Mouse (Mus musculus): ENCODE results near the gene Usp18. TPM values are rescaled to one million over a fixed set of nuclear protein-coding genes. Genes with fewer than 3 reads are reported as not detected.

Usp18 gene
- polyA plus RNA-seq, 1 experiment from 2014 or later: 1.6 TPM

- Histone ChIP-seq H3K4me2 (replicated peaks) (no peak overlapping the region), H3K9ac (no peak overlapping the region), H3K27ac (no peak overlapping the region), H3K27me3 (no peaks in the 10 kb centered on the region), H3K4me1 (0 out of 2 replicates have a peak, but pooled peaks cover 8% of the 10 kb centered on the region), H3K36me3 (no peaks in the 10 kb centered on the region), H3K4me3 (no peak overlapping the region), H3K9me3 (no peaks in the 10 kb centered on the region)
- ATAC-seq (ENCODE audit: insufficient number of reproducible peaks, insufficient read depth, low FRiP score, low TSS enrichment): no peak
- WGBS: 65% methylated on average over 4 of the region's 4 CpGs
Measured at GRCm38 (mm10) chr6:121226043-121226442, 19.7 kb upstream of the Usp18 start.

- ATAC-seq (ENCODE audit: insufficient number of reproducible peaks, insufficient read depth, low FRiP score, low TSS enrichment): no peak
- H3K9ac ChIP-seq: no peak overlapping the region
- no peak overlapping the region for H3K4me3 ChIP-seq
- H3K9me3 ChIP-seq: no peaks in the 10 kb centered on the region
- H3K27ac ChIP-seq: no peak overlapping the region
- H3K4me2 ChIP-seq (replicated peaks): no peak overlapping the region
- no peaks in the 10 kb centered on the region for H3K36me3 ChIP-seq
- WGBS: 89% methylated on average over 2 of the region's 2 CpGs
- H3K27me3 ChIP-seq: no peaks in the 10 kb centered on the region
- H3K4me1 ChIP-seq: 0 out of 2 replicates have a peak, but pooled peaks cover 8% of the 10 kb centered on the region
Measured at GRCm38 (mm10) chr6:121226744-121227143, 19.0 kb upstream of the Usp18 start.

GRCm38 (mm10) chr6:121228421-121228820 lies 17.3 kb upstream of the Usp18 start:
- Histone ChIP-seq H3K4me1 (0 out of 2 replicates have a peak, but pooled peaks cover 8% of the 10 kb centered on the region), H3K27me3 (no peaks in the 10 kb centered on the region), H3K36me3 (no peaks in the 10 kb centered on the region), H3K9me3 (no peaks in the 10 kb centered on the region), H3K4me2 (replicated peaks) (no peak overlapping the region), H3K4me3 (no peak overlapping the region), H3K27ac (no peak overlapping the region), H3K9ac (no peak overlapping the region)
- WGBS: 76% methylated on average over 8 of the region's 8 CpGs
- ATAC-seq (ENCODE audit: insufficient number of reproducible peaks, insufficient read depth, low FRiP score, low TSS enrichment): no peak

- WGBS: 60% methylated on average over 1 of the region's 1 CpGs
- Histone ChIP-seq H3K27ac (no peak overlapping the region), H3K27me3 (no peaks in the 10 kb centered on the region), H3K9ac (no peak overlapping the region), H3K9me3 (no peaks in the 10 kb centered on the region), H3K36me3 (no peaks in the 10 kb centered on the region), H3K4me1 (no peaks in the 10 kb centered on the region), H3K4me3 (no peak overlapping the region), H3K4me2 (replicated peaks) (no peak overlapping the region)
- ATAC-seq (ENCODE audit: insufficient number of reproducible peaks, insufficient read depth, low FRiP score, low TSS enrichment): no peak
Measured at GRCm38 (mm10) chr6:121232652-121233051, 13.1 kb upstream of the Usp18 start.

- Histone ChIP-seq H3K9ac (no peak overlapping the region), H3K27ac (no peak overlapping the region), H3K36me3 (no peaks in the 10 kb centered on the region), H3K9me3 (no peaks in the 10 kb centered on the region), H3K27me3 (no peaks in the 10 kb centered on the region), H3K4me1 (no peaks in the 10 kb centered on the region), H3K4me2 (replicated peaks) (no peak overlapping the region), H3K4me3 (no peak overlapping the region)
- 88% methylated on average over 2 of the region's 2 CpGs for WGBS
- no peak for ATAC-seq (ENCODE audit: insufficient number of reproducible peaks, insufficient read depth, low FRiP score, low TSS enrichment)
Measured at GRCm38 (mm10) chr6:121236386-121236785, 9.3 kb upstream of the Usp18 start.

- Histone ChIP-seq H3K9me3 (no peaks in the 10 kb centered on the region), H3K4me2 (replicated peaks) (no peak overlapping the region), H3K27me3 (no peaks in the 10 kb centered on the region), H3K9ac (no peak overlapping the region), H3K4me3 (no peak overlapping the region), H3K27ac (no peak overlapping the region), H3K4me1 (no peaks in the 10 kb centered on the region), H3K36me3 (no peaks in the 10 kb centered on the region)
- WGBS: 97% methylated on average over 4 of the region's 4 CpGs
- no peak for ATAC-seq (ENCODE audit: insufficient number of reproducible peaks, insufficient read depth, low FRiP score, low TSS enrichment)
Measured at GRCm38 (mm10) chr6:121238209-121238608, 7.5 kb upstream of the Usp18 start.

- WGBS: 62% methylated on average over 2 of the region's 2 CpGs
- H3K27ac ChIP-seq: no peak overlapping the region
- H3K36me3 ChIP-seq: no peaks in the 10 kb centered on the region
- no peak overlapping the region for H3K9ac ChIP-seq
- no peaks in the 10 kb centered on the region for H3K4me1 ChIP-seq
- no peaks in the 10 kb centered on the region for H3K9me3 ChIP-seq
- H3K27me3 ChIP-seq: peaks cover 9% of the 10 kb centered on the region; the same call in 1 of the 2 replicates
- H3K4me2 ChIP-seq (replicated peaks): no peak overlapping the region
- no peak overlapping the region for H3K4me3 ChIP-seq
- no peak for ATAC-seq (ENCODE audit: insufficient number of reproducible peaks, insufficient read depth, low FRiP score, low TSS enrichment)
Measured at GRCm38 (mm10) chr6:121241780-121242179, 3.9 kb upstream of the Usp18 start.

GRCm38 (mm10) chr6:121243161-121243560 lies 2.5 kb upstream of the Usp18 start:
- 50% methylated on average over 10 of the region's 10 CpGs for WGBS
- no peak overlapping the region for H3K9ac ChIP-seq
- H3K9me3 ChIP-seq: no peaks in the 10 kb centered on the region
- no peaks in the 10 kb centered on the region for H3K4me1 ChIP-seq
- no peak overlapping the region for H3K4me3 ChIP-seq
- no peak for ATAC-seq (ENCODE audit: insufficient number of reproducible peaks, insufficient read depth, low FRiP score, low TSS enrichment)
- H3K36me3 ChIP-seq: no peaks in the 10 kb centered on the region
- H3K27ac ChIP-seq: no peak overlapping the region
- H3K4me2 ChIP-seq (replicated peaks): no peak overlapping the region
- H3K27me3 ChIP-seq: peaks cover 13% of the 10 kb centered on the region; the same call in 1 of the 2 replicates

- ATAC-seq (ENCODE audit: insufficient number of reproducible peaks, insufficient read depth, low FRiP score, low TSS enrichment): no peak
- Histone ChIP-seq H3K4me2 (replicated peaks) (peak overlapping the region; percentile 65), H3K4me3 (peak overlapping the region; percentile 54), H3K9me3 (no peaks in the 10 kb centered on the region), H3K9ac (peak overlapping the region; percentile 48), H3K36me3 (no peaks in the 10 kb centered on the region), H3K27me3 (peaks cover 13% of the 10 kb centered on the region; the same call in 1 of the 2 replicates), H3K4me1 (no peaks in the 10 kb centered on the region), H3K27ac (no peak overlapping the region)
- 12% methylated on average over 4 of the region's 4 CpGs for WGBS
Measured at GRCm38 (mm10) chr6:121246037-121246361, 293 bp downstream of the Usp18 start.

- Histone ChIP-seq H3K9me3 (no peaks in the 10 kb centered on the region), H3K4me1 (no peaks in the 10 kb centered on the region), H3K36me3 (no peaks in the 10 kb centered on the region), H3K9ac (no peak overlapping the region), H3K27me3 (0 out of 2 replicates have a peak, but pooled peaks cover 4% of the 10 kb centered on the region), H3K4me3 (no peak overlapping the region), H3K27ac (no peak overlapping the region), H3K4me2 (replicated peaks) (no peak overlapping the region)
- ATAC-seq (ENCODE audit: insufficient number of reproducible peaks, insufficient read depth, low FRiP score, low TSS enrichment): no peak
- WGBS: 70% methylated on average over 1 of the region's 1 CpGs
Measured at GRCm38 (mm10) chr6:121250406-121250805, 4.7 kb downstream of the Usp18 start.

GRCm38 (mm10) chr6:121251256-121251655 lies 5.5 kb downstream of the Usp18 start:
- H3K9ac ChIP-seq: no peak overlapping the region
- no peaks in the 10 kb centered on the region for H3K36me3 ChIP-seq
- 66% methylated on average over 5 of the region's 5 CpGs for WGBS

GRCm38 (mm10) chr6:121260548-121260947 lies 14.8 kb downstream of the Usp18 start:
- no peak overlapping the region for H3K4me2 ChIP-seq (replicated peaks)
- H3K36me3 ChIP-seq: no peaks in the 10 kb centered on the region
- no peaks in the 10 kb centered on the region for H3K4me1 ChIP-seq
- ATAC-seq (ENCODE audit: insufficient number of reproducible peaks, insufficient read depth, low FRiP score, low TSS enrichment): no peak
- no peak overlapping the region for H3K27ac ChIP-seq
- WGBS: 31% methylated on average over 9 of the region's 9 CpGs
- H3K4me3 ChIP-seq: no peak overlapping the region
- no peaks in the 10 kb centered on the region for H3K27me3 ChIP-seq
- H3K9me3 ChIP-seq: no peaks in the 10 kb centered on the region
- H3K9ac ChIP-seq: no peak overlapping the region

More at GRCm38 (mm10) chr6:121251256-121251655, 5.5 kb downstream of the Usp18 start:
- H3K9me3 ChIP-seq: no peaks in the 10 kb centered on the region
- no peak overlapping the region for H3K27ac ChIP-seq
- H3K4me1 ChIP-seq: no peaks in the 10 kb centered on the region
- no peak overlapping the region for H3K4me2 ChIP-seq (replicated peaks)
- H3K4me3 ChIP-seq: no peak overlapping the region
- no peak for ATAC-seq (ENCODE audit: insufficient number of reproducible peaks, insufficient read depth, low FRiP score, low TSS enrichment)
- 0 out of 2 replicates have a peak, but pooled peaks cover 4% of the 10 kb centered on the region for H3K27me3 ChIP-seq

GRCm38 (mm10) chr6:121261233-121261632 lies 15.5 kb downstream of the Usp18 start:
- Histone ChIP-seq H3K9me3 (no peaks in the 10 kb centered on the region), H3K9ac (no peak overlapping the region), H3K4me1 (no peaks in the 10 kb centered on the region), H3K36me3 (no peaks in the 10 kb centered on the region), H3K27me3 (no peaks in the 10 kb centered on the region), H3K4me3 (no peak overlapping the region), H3K27ac (no peak overlapping the region), H3K4me2 (replicated peaks) (no peak overlapping the region)
- 72% methylated on average over 8 of the region's 8 CpGs for WGBS
- no peak for ATAC-seq (ENCODE audit: insufficient number of reproducible peaks, insufficient read depth, low FRiP score, low TSS enrichment)

Data from embryonic facial prominence, embryonic 12.5 days (tissue).